ENCODE assay signal across 18 mouse cellular contexts in the genomic region with DNA sequence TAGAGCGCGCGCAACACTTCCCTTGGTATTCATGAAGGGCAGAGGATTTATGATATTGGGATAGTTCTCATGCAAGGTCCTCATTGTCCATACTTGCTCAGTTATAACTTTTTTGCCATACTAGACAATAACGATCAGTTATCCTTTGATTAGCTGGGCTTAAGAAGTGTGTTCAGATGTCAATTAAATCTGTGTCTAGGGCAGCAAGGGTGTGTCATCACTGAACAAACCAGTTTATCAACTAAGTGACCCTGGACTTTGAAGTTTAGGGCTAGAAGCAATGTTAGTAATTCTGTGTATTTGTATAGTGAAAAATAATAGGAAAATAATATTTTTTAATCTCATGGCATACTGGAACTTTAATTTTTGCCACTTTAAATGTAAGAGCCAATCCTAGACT.
"Had no signal": no experiment of that assay in that cellular context is flagged by ENCODE, and none has a peak within 500 bp of the region (broad histone marks: within the 10 kb centered on the region; RNA-seq: fewer than 3 reads in every experiment).

No protein-coding gene starts in this region.

- H3K4me1 ChIP-seq: midbrain, embryonic 10.5 days; midbrain, embryonic 12.5 days; neural tube, embryonic 13.5 days; neural tube, embryonic 15.5 days had no signal

- DNase-seq: lung, embryonic 14.5 days; lung, postnatal 10 days; lung, postnatal 4 days; midbrain, embryonic 14.5 days; retina, postnatal 1 day; right cerebral cortex, adult 18-20 months; right cerebral cortex, postnatal 25 days; right cerebral cortex, postnatal 4 days; spleen, adult 18-20 months; thymus, adult 18-20 months; thymus, postnatal 14 days; thymus, postnatal 36 days had no signal

- H3K4me3 ChIP-seq: midbrain, embryonic 10.5 days; midbrain, embryonic 12.5 days; myocyte; neural tube, embryonic 13.5 days; neural tube, embryonic 15.5 days had no signal

- H3K27me3 ChIP-seq: midbrain, embryonic 12.5 days; neural tube, embryonic 13.5 days; neural tube, embryonic 15.5 days had no signal

- H3K9me3 ChIP-seq: midbrain, embryonic 10.5 days; midbrain, embryonic 12.5 days; neural tube, embryonic 13.5 days; neural tube, embryonic 15.5 days had no signal

- ATAC-seq: midbrain, embryonic 16.5 days had no signal

- H3K9ac ChIP-seq: lung, embryonic 14.5 days; midbrain, embryonic 12.5 days; neural tube, embryonic 13.5 days; neural tube, embryonic 15.5 days had no signal

- H3K36me3 ChIP-seq: midbrain, embryonic 10.5 days; midbrain, embryonic 12.5 days; neural tube, embryonic 13.5 days; neural tube, embryonic 15.5 days had no signal

- H3K4me2 ChIP-seq: lung, embryonic 14.5 days; midbrain, embryonic 12.5 days; neural tube, embryonic 13.5 days; neural tube, embryonic 15.5 days had no signal

- H3K27ac ChIP-seq: midbrain, embryonic 10.5 days; midbrain, embryonic 12.5 days; neural tube, embryonic 13.5 days; neural tube, embryonic 15.5 days had no signal
